Mouse (Mus musculus) megakaryocyte-erythroid progenitor cell, adult 5-6 weeks (primary cell): ENCODE measurements around the gene Cpeb1. TPM values are rescaled to one million over a fixed set of nuclear protein-coding genes. Genes with fewer than 3 reads are reported as not detected.

Source experiments
- ATAC-seq: replicated peaks from 2 replicates; pipeline ENCODE4 v1.8.0; 2016; ENCODE audit warnings: mild to moderate bottlenecking, inconsistent platforms; ENCODE audit not compliant: severe bottlenecking, poor library complexity, low FRiP score, low TSS enrichment
- total RNA-seq, 2 experiments: library from RNA; stranded (forward) in 1 of 2; stranded (reverse) in 1 of 2; fragments of 200-1000, 215-1000 nt in 1 of 2; fragments of >200 nt in 1 of 2; fragmentation: Nextera tagmentation in 1 of 2; gene quantifications; 2 replicates each; pipeline ENCODE4 v1.2.3; 2014 to 2017

Cpeb1 gene
- total RNA-seq, 2 experiments from 2014 or later = not detected

- no peak for ATAC-seq
Measured at GRCm38 (mm10) chr7:81379363-81379762, 75.9 kb downstream of the Cpeb1 start.

- no peak for ATAC-seq
Measured at GRCm38 (mm10) chr7:81372337-81372920, 82.8 kb downstream of the Cpeb1 start.

- no peak for ATAC-seq
Measured at GRCm38 (mm10) chr7:81371811-81372210, 83.5 kb downstream of the Cpeb1 start.

- no peak for ATAC-seq
Measured at GRCm38 (mm10) chr7:81369724-81370123, 85.5 kb downstream of the Cpeb1 start.

- no peak for ATAC-seq
Measured at GRCm38 (mm10) chr7:81367946-81368345, 87.3 kb downstream of the Cpeb1 start.

- ATAC-seq = no peak
Measured at GRCm38 (mm10) chr7:81356975-81357374, 98.3 kb downstream of the Cpeb1 start.

- no peak for ATAC-seq
Measured at GRCm38 (mm10) chr7:81356360-81356759, 98.9 kb downstream of the Cpeb1 start.

- ATAC-seq = no peak
Measured at GRCm38 (mm10) chr7:81355746-81356145, 99.5 kb downstream of the Cpeb1 start.

- ATAC-seq = no peak
Measured at GRCm38 (mm10) chr7:81351826-81352225, 103.4 kb downstream of the Cpeb1 start.

- no peak for ATAC-seq
Measured at GRCm38 (mm10) chr7:81348206-81348605, 107.1 kb downstream of the Cpeb1 start.

GRCm38 (mm10) chr7:81345447-81346170 lies 109.7 kb downstream of the Cpeb1 start:
- no peak; the same call in 1 of the 2 replicates for ATAC-seq

- ATAC-seq = peak; percentile 62
Measured at GRCm38 (mm10) chr7:81344544-81345446, 110.5 kb downstream of the Cpeb1 start, which contains the start of gene Rps17. Gene Rps17, minus strand, starts transcription at chr7:81345254.

- no peak for ATAC-seq
Measured at GRCm38 (mm10) chr7:81343831-81344230, 111.4 kb downstream of the Cpeb1 start.

GRCm38 (mm10) chr7:81343316-81343715 lies 111.9 kb downstream of the Cpeb1 start:
- ATAC-seq = peak; percentile 55

GRCm38 (mm10) chr7:81342356-81343094 lies 112.7 kb downstream of the Cpeb1 start:
- ATAC-seq = no peak

- ATAC-seq = 0 out of 2 replicates have a peak, but pooled peaks have one; percentile 12
Measured at GRCm38 (mm10) chr7:81341563-81341962, 113.7 kb downstream of the Cpeb1 start.

GRCm38 (mm10) chr7:81339783-81340182 lies 115.5 kb downstream of the Cpeb1 start:
- ATAC-seq = peak; percentile 43; the same call in 1 of the 2 replicates

GRCm38 (mm10) chr7:81338522-81338873 lies 116.8 kb downstream of the Cpeb1 start:
- no peak for ATAC-seq

GRCm38 (mm10) chr7:81337785-81338521 lies 117.3 kb downstream of the Cpeb1 start:
- ATAC-seq = no peak
